Mouse (Mus musculus) hindbrain, embryonic 15.5 days (tissue): Measurements from ENCODE around the gene Efcab8. TPM values are rescaled to one million over a fixed set of nuclear protein-coding genes. Genes with fewer than 3 reads are reported as not detected.

ENCODE experiments used
- ATAC-seq: fragments of 200-750 bp; cut with Nextera tagmentation; 2 replicates; pipeline ENCODE4 v1.8.0; 2017; ENCODE audit warnings: low read depth, moderate number of reproducible peaks, moderate TSS enrichment; ENCODE audit not compliant: low FRiP score
- H3K27ac ChIP-seq: fragments of 300-500 bp; sonication (generic); replicated peaks from 2 replicates; pipeline ENCODE4 v1.5.1; 2015; ENCODE audit warnings: mild to moderate bottlenecking, inconsistent platforms
- H3K27me3 ChIP-seq: fragments of 300-500 bp; sonication (generic); 2 replicates; pipeline ENCODE4 v1.6.1; 2015; ENCODE audit warnings: control low read depth, inconsistent platforms
- H3K36me3 ChIP-seq: fragments of 300-500 bp; sonication (generic); 2 replicates; pipeline ENCODE4 v1.6.1; 2015; ENCODE audit warnings: control low read depth, inconsistent platforms
- H3K4me1 ChIP-seq: fragments of 300-500 bp; sonication (generic); replicated peaks from 2 replicates; pipeline ENCODE4 v1.6.1; 2015; ENCODE audit warnings: control low read depth, inconsistent platforms
- H3K4me2 ChIP-seq: fragments of 300-500 bp; sonication (generic); 2 replicates; pipeline ENCODE4 v1.6.1; 2015; ENCODE audit warnings: moderate library complexity, mild to moderate bottlenecking, inconsistent platforms
- H3K4me3 ChIP-seq: fragments of 300-500 bp; sonication (generic); 2 replicates; pipeline ENCODE4 v1.5.1; 2015; ENCODE audit warnings: mild to moderate bottlenecking, inconsistent platforms
- H3K9ac ChIP-seq: fragments of 300-500 bp; sonication (generic); 2 replicates; pipeline ENCODE4 v1.6.1; 2015; ENCODE audit warnings: inconsistent platforms
- H3K9me3 ChIP-seq: fragments of 300-500 bp; sonication (generic); 2 replicates; pipeline ENCODE4 v1.6.1; 2016; ENCODE audit warnings: control low read depth, inconsistent platforms
- WGBS: fragments of 180-500 bp; shearing (Covaris S2); methylation state at CpG from one replicate; pipeline ENCODE4 v1.1.7; 2015; 5-methylcytosine and 5-hydroxymethylcytosine counted together
- polyA plus RNA-seq: library from polyadenylated mRNA; unstranded; fragments of >200 nt; fragmentation: Nextera tagmentation; extraction: Ambion mirVana; gene quantifications from 2 replicates; pipeline ENCODE4 v1.2.1, GENCODE M21; 2015

Gene Efcab8
- polyA plus RNA-seq, 1 experiment from 2014 or later: not detected

DNA sequence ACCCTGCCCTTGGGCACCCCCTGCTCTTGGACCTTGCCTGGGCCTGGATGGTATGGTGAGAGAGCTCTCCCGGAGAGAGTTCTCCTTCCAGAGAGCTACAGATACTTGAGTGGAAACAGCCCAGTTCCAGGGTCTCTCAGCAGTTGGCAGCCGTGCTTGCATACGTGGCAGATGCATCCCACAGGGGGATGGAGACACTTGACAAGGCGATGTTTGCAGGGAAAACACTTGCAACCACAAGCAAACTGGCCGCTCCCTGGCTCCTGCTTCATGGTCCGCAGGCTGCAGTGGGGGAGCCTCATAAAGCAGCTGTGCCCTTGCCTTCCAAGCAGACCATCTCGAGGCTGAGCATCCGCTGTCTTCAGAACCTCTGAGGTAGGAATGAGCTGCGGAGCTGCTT lies 95.0 kb downstream of the Efcab8 start, which contains the start of gene Bpifb2:
TSS of gene Bpifb2 (plus strand) at position 301 of the 400 bp plus-strand sequence.
- Histone ChIP-seq H3K9me3 (no peaks in the 10 kb centered on the region), H3K4me3 (no peak within 1 kb of the TSS), H3K4me2 (no peak within 1 kb of the TSS), H3K27ac (no peak within 1 kb of the TSS), H3K36me3 (no peaks in the 10 kb centered on the region), H3K9ac (no peak within 1 kb of the TSS), H3K27me3 (no peaks in the 10 kb centered on the region), H3K4me1 (no peaks in the 10 kb centered on the region)
- no peak for ATAC-seq
- 71% methylated on average over 9 of the region's 9 CpGs for WGBS

Other genes starting within 250 kb of the Efcab8 start
- 42.6 and 45.4 TPM in 2 replicates for gene Nol4l, start 250.0 kb upstream of the Efcab8 start, polyA plus RNA-seq
- 89.0 and 89.9 TPM in 2 replicates for gene Commd7, start 147.2 kb upstream of the Efcab8 start, polyA plus RNA-seq
- gene Dnmt3b, start 130.5 kb upstream of the Efcab8 start, polyA plus RNA-seq: 3.2 and 3.5 TPM in 2 replicates
- 0.16 TPM in 1 of 2 replicates, not detected in the other for gene Dnmt3c, start 83.3 kb upstream of the Efcab8 start, polyA plus RNA-seq
- gene Mapre1, start 38.7 kb upstream of the Efcab8 start, polyA plus RNA-seq: 348 and 356 TPM in 2 replicates
- not detected in 2 replicates for gene Sun5, start 91.2 kb downstream of the Efcab8 start, polyA plus RNA-seq
- 0.17 TPM in 1 of 2 replicates, not detected in the other for gene Bpifb2, start 95.1 kb downstream of the Efcab8 start, polyA plus RNA-seq
- 0.12 TPM in 1 of 2 replicates, not detected in the other for gene Bpifb6, start 120.5 kb downstream of the Efcab8 start, polyA plus RNA-seq
- gene Bpifb3, start 138.3 kb downstream of the Efcab8 start, polyA plus RNA-seq: not detected in 2 replicates
- gene Bpifb4, start 158.3 kb downstream of the Efcab8 start, polyA plus RNA-seq: not detected in 2 replicates
- gene Bpifa6, start 195.0 kb downstream of the Efcab8 start, polyA plus RNA-seq: not detected in 2 replicates
- gene Bpifa2, start 228.3 kb downstream of the Efcab8 start, polyA plus RNA-seq: not detected in 2 replicates